Mouse (Mus musculus) thymus, adult 18-20 months (tissue): ENCODE measurements around the gene Mybpc1.

Experiments used
- DNase-seq, 2 experiments: peaks; one replicate each; pipeline ENCODE4 v3.0.0; 2022; ENCODE audit warnings: mixed read lengths in 2 of 2

The Mybpc1 gene

GRCm38 (mm10) chr10:88604943-88605342 is at the start of gene Mybpc1:
TSS of gene Mybpc1 (minus strand) at chr10:88605152.
- DNase-seq = no peak

- DNase-seq = no peak
Observed at GRCm38 (mm10) chr10:88645448-88645847, 40.5 kb upstream of the Mybpc1 start.

DNA sequence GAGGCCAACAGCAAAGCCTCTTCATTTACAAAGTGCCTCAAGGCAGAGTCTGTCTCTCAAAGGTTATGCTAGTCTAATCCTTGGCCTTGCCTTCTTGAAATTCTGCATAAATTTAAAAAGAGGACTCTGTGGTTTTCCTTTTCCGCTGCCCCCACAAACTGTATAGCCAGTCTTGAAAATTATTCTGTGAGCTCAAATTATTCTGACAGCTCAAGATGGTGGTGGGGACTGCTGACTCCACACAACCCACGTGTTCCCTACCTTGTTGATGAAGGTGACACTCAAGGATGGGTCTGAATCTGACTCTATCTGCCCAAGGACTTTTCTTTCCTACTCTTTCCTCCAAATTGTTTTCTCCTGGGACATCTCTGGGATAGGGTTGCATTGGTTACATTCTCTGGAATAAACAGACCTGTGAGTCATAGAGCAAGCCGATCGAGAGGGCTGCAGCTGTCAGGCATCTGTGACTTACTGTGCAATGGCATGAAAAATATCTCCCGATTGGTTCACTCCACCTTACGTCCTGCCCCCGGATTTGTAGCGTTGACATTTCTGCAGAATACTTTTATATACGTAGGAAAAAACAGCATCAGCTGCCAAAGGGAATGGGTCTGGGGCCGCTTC is 26.5 kb upstream of the Mybpc1 start:
- DNase-seq = no peak

- DNase-seq = no peak
Observed at GRCm38 (mm10) chr10:88630663-88631329, 25.8 kb upstream of the Mybpc1 start.

GRCm38 (mm10) chr10:88627052-88627451 is 22.1 kb upstream of the Mybpc1 start:
- DNase-seq = no peak

GRCm38 (mm10) chr10:88626176-88626575 is 21.2 kb upstream of the Mybpc1 start:
- no peak for DNase-seq

- DNase-seq = no peak
Observed at GRCm38 (mm10) chr10:88624300-88624699, 19.3 kb upstream of the Mybpc1 start.

GRCm38 (mm10) chr10:88622624-88623023 is 17.7 kb upstream of the Mybpc1 start:
- no peak for DNase-seq

GRCm38 (mm10) chr10:88620809-88621208 is 15.9 kb upstream of the Mybpc1 start:
- DNase-seq = no peak

DNA sequence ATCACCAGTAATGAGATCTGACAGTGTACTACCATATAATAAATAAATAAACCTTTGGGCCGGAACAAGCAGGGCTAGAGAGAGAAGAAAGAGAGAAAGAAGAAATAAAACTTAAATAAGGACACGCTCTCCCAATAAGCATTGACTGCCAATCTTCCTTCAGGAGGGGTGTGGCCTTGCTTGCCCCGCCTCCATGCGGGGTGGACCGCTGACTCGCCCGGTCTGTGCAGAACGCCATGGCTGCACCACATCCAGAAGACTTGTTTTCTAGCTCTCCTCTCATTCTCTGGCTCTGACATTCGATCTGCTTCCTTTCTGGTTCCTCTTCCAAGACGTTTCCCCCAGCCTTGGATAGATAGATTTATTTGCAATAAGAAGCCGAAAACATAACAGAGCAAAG is 8.1 kb upstream of the Mybpc1 start:
- no peak for DNase-seq

- DNase-seq = no peak
Observed at GRCm38 (mm10) chr10:88606686-88607085, 1.7 kb upstream of the Mybpc1 start.

GRCm38 (mm10) chr10:88606065-88606464 is 1.1 kb upstream of the Mybpc1 start:
- DNase-seq = no peak

DNA sequence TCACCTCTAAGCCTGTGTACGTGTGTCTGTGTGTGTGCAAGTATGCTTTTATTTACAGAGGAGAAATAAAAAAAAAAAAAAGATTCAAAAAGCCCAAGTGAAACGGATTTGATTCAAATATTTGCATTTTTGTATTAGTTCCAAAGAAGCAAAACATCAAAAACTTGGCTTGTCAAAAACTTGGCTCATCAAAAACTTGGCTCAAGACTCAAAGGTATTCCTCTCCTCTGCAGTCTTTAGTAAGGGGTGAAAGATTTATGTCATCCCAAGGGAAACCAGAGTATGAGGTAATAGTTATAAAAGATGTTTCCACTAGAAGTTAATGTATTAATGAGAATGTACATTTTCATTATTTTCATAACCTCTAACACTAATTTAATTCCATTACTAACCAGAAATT is 1.2 kb downstream of the Mybpc1 start:
- no peak for DNase-seq

GRCm38 (mm10) chr10:88603256-88603655 is 1.7 kb downstream of the Mybpc1 start:
- no peak for DNase-seq

- no peak for DNase-seq
Observed at GRCm38 (mm10) chr10:88600591-88600990, 4.4 kb downstream of the Mybpc1 start.

DNA sequence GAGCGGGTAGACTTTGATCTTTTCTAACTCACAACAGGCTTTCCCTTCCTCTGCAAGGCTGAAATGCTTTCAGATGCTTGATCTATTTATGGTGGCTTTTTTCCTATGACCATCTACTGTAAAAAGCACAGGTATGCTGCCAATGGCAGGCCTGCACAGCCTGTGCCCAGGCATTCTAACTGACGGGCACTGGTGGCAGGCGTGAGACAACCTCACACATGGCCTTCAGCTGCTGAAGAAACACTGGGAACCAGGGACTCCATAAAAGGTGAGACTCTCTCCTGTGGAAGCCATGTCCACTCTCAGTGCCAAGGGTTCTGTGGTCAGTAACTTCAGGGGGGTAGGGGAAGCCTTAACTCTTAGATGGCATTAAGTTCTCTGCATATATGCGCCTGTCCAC is 12.6 kb downstream of the Mybpc1 start:
- DNase-seq = no peak

DNA sequence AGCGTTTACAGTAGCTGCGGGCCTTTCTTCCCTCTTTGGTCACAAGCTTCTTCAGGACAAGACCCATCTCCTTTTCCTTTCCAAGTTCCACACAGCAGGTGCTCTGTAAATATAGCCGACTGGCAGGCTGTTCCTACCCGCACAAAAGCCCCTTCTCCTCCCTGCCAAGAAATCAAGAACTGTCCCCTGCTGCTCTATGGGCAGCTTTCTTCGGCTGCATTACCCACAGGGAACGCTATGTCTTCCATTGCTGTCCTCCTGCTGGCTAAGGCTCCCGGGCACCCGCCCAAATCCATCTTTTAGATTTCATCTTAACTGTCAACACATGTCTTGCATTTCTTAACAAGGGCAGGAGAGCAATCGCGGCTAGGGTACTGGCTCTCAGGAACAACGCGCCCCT is 13.9 kb downstream of the Mybpc1 start:
- no peak for DNase-seq

DNA sequence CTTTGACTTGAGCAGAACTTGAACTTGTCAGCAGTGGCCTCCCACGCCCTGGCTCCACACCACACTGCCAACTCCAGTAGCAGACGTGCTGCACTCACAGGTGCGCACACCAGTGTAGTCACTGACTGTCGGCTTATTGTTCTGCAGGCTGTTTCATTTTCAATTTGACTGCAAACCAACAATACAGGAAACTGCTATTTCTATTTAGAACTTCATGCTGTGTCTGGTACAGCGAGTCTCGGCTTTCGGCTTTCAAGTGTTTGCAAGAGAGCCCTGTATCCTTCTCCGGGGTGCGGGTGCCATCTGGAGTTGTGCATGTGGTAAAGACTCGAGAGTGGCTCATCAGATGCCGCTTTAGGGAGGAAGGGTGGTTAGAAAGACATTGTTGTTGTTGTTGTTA is 20.5 kb downstream of the Mybpc1 start:
- DNase-seq = peak; percentile 11 to 30

- no peak for DNase-seq
Observed at GRCm38 (mm10) chr10:88580786-88581185, 24.2 kb downstream of the Mybpc1 start.

DNA sequence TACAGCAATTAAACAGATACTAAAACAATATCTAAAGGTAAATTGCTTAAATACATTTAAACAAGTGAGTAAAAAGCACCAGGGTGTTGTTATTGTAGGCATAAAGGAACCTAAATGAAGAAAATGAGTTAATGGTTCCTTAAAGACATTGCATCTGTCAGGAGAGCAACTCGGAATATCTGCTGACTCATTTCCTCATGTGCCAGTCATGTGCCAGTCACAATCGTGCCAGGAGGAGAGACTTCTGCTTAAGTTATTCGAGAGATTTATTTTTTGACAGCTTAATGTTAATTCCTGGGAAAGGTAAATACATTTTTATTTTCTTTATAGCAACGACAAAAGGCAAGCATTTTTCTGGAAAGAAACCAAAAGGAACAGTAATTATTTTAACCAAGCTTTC is 26.3 kb downstream of the Mybpc1 start:
- no peak for DNase-seq

GRCm38 (mm10) chr10:88574115-88574635 is 30.8 kb downstream of the Mybpc1 start:
- DNase-seq = no peak

- no peak for DNase-seq
Observed at GRCm38 (mm10) chr10:88572123-88572522, 32.8 kb downstream of the Mybpc1 start.

DNA sequence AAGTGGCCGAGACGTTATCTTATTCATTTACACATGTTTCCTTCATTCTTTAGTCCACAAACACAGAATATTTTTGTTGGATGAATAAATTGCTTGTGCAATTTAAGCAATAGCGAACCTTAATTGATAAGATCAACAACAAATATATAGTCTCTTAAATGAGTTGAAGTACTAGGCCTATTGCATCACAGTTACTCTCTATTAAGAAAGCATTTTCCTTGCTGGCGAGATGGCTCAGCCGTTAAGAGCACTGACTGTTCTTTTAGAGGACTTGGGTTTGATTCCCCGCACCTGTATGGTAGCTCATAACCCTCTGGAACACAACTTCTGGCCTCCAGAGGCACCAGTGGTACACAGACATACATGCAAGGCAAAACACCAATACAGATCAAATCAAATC is 47.9 kb downstream of the Mybpc1 start:
- no peak for DNase-seq

DNA sequence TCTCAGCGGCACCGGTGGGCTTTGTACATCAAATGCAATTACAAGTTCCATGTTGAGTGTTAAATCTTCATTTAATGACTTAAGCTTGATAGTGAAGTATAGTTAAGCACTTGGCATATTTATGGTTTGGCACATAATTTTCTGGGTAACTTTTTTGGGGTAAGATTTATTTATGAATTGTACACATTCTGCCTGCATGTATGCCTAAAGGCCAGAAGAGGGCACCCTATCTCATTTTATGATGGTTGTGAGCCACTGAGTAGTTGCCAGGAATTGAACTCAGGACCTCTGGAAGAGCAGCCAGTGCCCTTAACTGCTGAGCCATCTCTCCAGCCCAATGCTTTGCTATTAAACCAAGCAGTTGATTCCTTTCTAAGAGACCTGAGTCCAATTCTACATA is 52.2 kb downstream of the Mybpc1 start:
- DNase-seq = no peak

- DNase-seq = no peak
Observed at GRCm38 (mm10) chr10:88550225-88550624, 54.7 kb downstream of the Mybpc1 start.
